Mouse (Mus musculus) E14TG2a.4 (cell line): ENCODE results near the gene Aph1a.

Source experiments
- CTCF ChIP-seq: conservative IDR thresholded peaks from 2 replicates; pipeline ENCODE4 v1.5.1; 2014; ENCODE audit warnings: low read length
- NANOG ChIP-seq: IDR thresholded peaks from 2 replicates; pipeline ENCODE4 v1.6.1; 2014; ENCODE audit warnings: borderline replicate concordance, low read length, mixed read lengths
- POU5F1 ChIP-seq: IDR thresholded peaks from 2 replicates; pipeline ENCODE4 v1.6.1; 2014; ENCODE audit warnings: low read length, borderline replicate concordance

- TF ChIP-seq CTCF (no peak), NANOG (no peak), POU5F1 (no peak)
Measured at GRCm38 (mm10) chr3:95942749-95943148, 49.0 kb downstream of the Aph1a start.
